Mouse (Mus musculus): ENCODE measurements around the gene Ttpal.

Gene Ttpal

GRCm38 (mm10) chr2:163592084-163592483, 10.0 kb upstream of the Ttpal start:
- peak; percentile 71 for DNase-seq (ENCODE audit: low read depth, low spot score)

- no peak for DNase-seq (ENCODE audit: low read depth, low spot score)
Measured at GRCm38 (mm10) chr2:163593636-163594282, 8.4 kb upstream of the Ttpal start.

- no peak for DNase-seq (ENCODE audit: low read depth, low spot score)
Measured at GRCm38 (mm10) chr2:163595119-163595518, 7.0 kb upstream of the Ttpal start.

GRCm38 (mm10) chr2:163596057-163596872, 5.8 kb upstream of the Ttpal start:
- peak; percentile 61 for DNase-seq (ENCODE audit: low read depth, low spot score)

- no peak for DNase-seq (ENCODE audit: low read depth, low spot score)
Measured at GRCm38 (mm10) chr2:163596873-163597155, 5.3 kb upstream of the Ttpal start.

- peak; percentile 77 for DNase-seq (ENCODE audit: low read depth, low spot score)
Measured at GRCm38 (mm10) chr2:163597661-163598060, 4.5 kb upstream of the Ttpal start.

GRCm38 (mm10) chr2:163599226-163599625, 2.9 kb upstream of the Ttpal start:
- peak; percentile 83 for DNase-seq (ENCODE audit: low read depth, low spot score)

GRCm38 (mm10) chr2:163601066-163601465, 1.0 kb upstream of the Ttpal start:
- no peak for DNase-seq (ENCODE audit: low read depth, low spot score)

- DNase-seq (ENCODE audit: low read depth, low spot score) = no peak
Measured at GRCm38 (mm10) chr2:163601712-163602100, 408 bp upstream of the Ttpal start.

- no peak for DNase-seq (ENCODE audit: low read depth, low spot score)
Measured at GRCm38 (mm10) chr2:163606161-163606560, 4.0 kb downstream of the Ttpal start.

- no peak for DNase-seq (ENCODE audit: low read depth, low spot score)
Measured at GRCm38 (mm10) chr2:163608008-163608407, 5.9 kb downstream of the Ttpal start.

GRCm38 (mm10) chr2:163609281-163609975, 7.3 kb downstream of the Ttpal start:
- DNase-seq (ENCODE audit: low read depth, low spot score) = no peak

GRCm38 (mm10) chr2:163611176-163611575, 9.1 kb downstream of the Ttpal start:
- DNase-seq (ENCODE audit: low read depth, low spot score) = no peak

GRCm38 (mm10) chr2:163613206-163613605, 11.1 kb downstream of the Ttpal start:
- DNase-seq (ENCODE audit: low read depth, low spot score) = no peak

- no peak for DNase-seq (ENCODE audit: low read depth, low spot score)
Measured at GRCm38 (mm10) chr2:163613990-163614389, 11.9 kb downstream of the Ttpal start.

GRCm38 (mm10) chr2:163615401-163615800, 13.3 kb downstream of the Ttpal start:
- no peak for DNase-seq (ENCODE audit: low read depth, low spot score)

- no peak for DNase-seq (ENCODE audit: low read depth, low spot score)
Measured at GRCm38 (mm10) chr2:163615906-163616651, 14.0 kb downstream of the Ttpal start.

- DNase-seq (ENCODE audit: low read depth, low spot score) = no peak
Measured at GRCm38 (mm10) chr2:163616652-163617227, 14.6 kb downstream of the Ttpal start.

GRCm38 (mm10) chr2:163617232-163617863, 15.2 kb downstream of the Ttpal start:
- no peak for DNase-seq (ENCODE audit: low read depth, low spot score)

- DNase-seq (ENCODE audit: low read depth, low spot score) = no peak
Measured at GRCm38 (mm10) chr2:163617874-163618273, 15.8 kb downstream of the Ttpal start.

- DNase-seq (ENCODE audit: low read depth, low spot score) = no peak
Measured at GRCm38 (mm10) chr2:163620451-163620850, 18.3 kb downstream of the Ttpal start.
